Mouse (Mus musculus): ENCODE measurements at regions not wholly inside any gene's neighbourhood (a gene's known extent, or its start where the extent isn't known, plus 50 kb on each side); places are given as distances from the start of the nearest gene placed in this dataset.
A peak's percentile ranks its signal among the peaks of the same experiment; 100 is the strongest.
"Not testable (repeated sequence)": the region's sequence is repeated elsewhere in the genome, so short reads cannot be mapped to it uniquely, and the experiment has no call there.

DNA sequence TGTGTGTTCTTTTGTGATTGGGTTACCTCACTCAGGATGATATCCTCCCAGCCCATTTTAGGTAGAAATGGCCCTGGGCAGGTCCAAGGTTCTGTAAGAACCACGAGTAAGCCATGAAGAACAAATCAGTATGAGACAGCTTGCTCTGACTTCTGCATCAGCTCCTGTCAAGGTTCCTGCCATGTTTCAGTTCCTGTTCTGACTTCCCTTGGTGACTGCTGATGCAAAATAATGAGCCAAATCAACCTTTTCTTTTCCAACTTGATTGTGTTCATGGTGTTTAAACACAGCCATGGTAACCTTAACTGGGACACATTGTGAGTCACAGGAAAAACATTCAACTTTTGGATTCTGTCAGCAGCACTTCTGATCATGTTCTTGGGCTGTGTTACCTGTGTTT lies 667.4 kb upstream of the Igfbp7 start:
- no peak for DNase-seq

DNA sequence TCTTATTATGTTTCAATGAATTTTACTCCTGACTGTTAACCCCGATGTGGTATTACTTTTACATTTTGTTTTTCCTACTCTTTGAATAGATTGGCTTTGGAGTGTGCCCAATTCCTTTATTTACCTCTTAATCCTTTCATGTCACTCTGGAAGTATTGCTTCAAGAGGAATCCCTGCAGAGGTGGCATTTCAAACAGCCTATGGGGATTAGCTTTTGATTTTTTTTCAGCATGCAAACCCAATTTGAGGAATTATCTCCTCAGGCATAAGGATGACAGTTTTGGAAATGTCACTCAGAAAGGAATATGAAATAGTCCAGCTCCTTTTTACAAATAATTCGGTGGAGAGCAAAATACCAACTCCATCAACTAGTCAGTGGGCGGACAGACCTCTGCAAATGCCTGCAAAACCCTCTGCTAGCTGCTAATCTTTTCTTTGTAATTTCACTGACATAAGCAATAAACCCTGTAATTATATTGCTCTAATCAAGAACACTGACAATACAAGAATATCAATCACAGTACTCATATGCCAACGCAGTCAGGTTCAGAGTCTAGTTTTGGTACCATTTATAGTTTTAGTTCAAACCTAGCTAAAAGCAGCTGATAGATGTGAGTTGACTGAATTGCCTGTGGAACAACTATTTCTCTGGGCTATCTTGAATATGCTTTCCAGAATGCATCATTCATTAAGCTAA lies 624.9 kb upstream of the Igfbp7 start:
- no peak for DNase-seq

DNA sequence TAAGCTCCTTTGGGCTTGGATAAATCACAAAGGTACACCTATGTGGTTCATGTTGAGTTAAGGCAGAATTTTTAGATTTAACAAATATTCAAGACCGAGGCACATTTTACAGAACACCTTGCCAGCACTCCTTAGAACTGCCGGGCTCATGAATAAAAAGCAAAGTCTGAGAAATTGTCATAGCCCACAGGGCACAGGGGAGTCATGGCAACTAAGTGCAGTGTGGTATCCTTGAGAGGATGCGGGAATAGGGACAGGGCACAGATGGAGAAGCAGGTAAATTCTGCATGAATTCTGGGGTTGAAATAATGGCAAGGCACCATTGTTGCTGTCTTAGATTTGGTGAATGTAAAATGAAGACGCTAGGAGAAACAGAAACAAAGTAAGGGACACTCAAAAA lies 609.7 kb upstream of the Igfbp7 start:
- no peak for DNase-seq

DNA sequence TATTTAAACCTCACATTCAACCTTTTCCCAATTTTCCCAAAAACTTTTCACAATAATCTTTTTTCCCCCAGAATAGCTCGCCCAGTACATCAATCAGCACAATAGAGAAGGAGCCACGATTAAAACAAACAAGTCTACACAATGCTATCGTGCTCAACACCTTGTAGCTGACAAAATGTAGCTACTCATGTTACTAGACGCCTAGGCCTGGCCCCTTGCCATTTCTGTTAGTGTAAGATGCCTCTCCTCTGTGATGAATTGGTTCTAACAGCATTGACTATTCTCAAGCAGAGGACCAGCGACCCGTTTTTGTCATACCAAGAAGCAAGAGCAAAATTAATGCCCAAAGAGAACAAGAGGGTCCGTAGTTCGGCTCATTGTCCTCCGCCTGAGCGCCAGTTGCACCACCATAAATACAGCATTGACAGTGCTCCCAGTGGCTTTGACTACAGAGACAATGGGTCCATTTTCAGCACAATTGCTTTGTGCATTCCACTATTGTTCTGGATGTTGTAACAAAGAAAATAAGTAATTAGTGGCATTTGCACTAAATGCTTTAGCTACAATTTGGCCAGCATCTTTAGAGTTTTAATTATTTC lies 578.7 kb upstream of the Igfbp7 start:
- peak in 1 of 2 experiments; percentile 11 for DNase-seq

DNA sequence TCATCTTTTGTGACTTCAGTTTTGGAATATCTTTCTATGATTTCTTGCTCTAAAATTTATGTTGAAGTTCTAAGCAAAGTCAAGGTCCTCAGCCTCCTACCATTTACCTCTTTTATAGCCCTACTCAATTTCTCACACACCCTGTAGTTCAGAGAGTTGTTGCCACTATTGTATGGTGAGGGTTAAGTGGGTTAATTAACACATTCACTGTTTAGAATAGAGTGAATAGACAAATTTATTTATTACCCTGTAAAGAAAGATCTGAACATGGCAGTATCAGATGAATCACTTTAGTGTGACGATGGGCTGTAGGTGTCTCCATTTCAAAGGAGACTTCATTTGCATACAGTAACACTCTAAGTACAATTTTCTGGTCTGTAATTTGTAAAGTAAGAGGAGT lies 577.4 kb upstream of the Igfbp7 start:
- DNase-seq: no peak

DNA sequence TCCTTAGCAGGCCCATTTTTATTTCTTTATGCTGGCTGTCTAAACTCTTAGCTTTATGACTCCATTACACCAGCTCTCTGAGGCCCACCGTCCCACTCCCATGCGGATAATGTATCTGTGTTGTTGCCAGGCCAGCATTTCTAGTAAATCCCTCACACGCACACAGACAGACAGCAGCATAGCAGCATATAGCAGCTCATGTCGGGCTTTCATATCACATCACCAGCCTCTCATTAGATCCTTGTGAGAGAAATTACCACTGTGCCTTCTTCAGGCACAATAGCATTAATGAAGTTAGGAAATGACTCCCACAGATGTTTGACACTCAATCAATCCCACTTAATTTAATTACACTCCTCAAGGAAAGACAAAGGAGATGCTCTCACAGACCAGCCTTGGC lies 532.2 kb upstream of the Igfbp7 start:
- DNase-seq: not testable (repeated sequence)

DNA sequence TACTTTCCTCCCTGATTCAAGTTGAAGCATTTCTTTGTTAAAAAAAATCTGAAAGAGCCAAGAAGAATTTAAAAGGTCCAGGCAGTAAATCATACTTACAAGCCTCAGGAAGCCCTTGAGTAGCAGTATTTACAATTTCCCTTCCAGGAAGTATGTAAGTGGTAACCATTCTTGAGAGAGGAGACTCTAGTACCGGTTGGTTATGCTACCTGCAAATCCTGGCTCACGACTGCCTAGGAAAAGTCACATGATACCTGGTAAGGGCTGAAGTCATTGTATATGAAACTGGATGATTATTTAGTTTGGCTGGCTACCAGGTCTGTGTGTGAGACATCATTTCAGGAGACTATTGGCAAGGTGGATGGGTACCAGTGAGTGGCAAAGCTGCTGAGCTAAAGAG lies 524.0 kb upstream of the Igfbp7 start:
- DNase-seq: no peak

DNA sequence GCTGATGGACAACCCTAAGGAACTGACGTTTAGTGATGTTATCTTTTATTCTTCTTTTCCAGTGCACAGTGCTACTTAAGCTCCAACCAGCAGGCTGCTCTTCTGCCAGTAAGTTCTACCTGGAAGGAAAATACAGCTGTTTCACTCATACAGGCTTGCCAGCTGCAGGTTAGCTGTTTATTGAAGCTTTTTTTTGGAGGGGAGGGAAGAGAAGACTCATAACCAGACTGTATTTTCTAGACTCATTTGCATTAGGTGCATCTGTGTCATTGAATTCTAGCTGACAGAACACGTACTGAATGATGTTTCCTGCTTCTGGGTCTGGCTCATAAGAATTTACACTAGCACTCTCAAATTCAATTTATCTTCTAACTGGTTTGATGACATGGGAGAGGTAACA lies 513.3 kb upstream of the Igfbp7 start:
- no peak for DNase-seq

DNA sequence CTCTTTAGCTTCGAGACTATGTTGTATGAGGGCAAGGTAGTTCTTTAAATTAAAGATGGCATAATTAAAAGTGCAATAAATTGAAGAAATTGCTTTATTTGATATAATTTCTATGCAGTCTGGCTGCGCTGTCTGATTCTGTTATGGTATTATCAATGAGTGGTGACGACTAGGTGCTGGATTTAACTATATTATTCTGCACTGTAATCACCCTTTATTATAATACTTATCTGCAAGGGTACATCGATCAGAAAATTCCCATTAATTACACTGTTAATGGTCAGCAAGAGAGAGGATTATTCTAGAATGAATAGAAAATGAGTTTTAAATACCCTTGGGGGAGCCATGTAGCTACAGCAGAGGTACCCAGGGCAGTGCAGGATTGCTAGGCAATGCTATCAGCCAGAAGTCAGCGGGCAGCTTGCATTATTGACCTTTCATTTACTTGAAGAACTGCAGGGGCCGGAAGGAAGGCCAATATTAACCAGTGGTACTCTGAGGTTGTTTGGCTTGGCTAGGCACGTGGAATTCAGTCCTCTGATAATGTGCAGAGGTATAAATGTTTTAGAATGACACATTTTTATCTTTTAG lies 509.3 kb upstream of the Igfbp7 start:
- DNase-seq: peak in 1 of 2 experiments; percentile 22

DNA sequence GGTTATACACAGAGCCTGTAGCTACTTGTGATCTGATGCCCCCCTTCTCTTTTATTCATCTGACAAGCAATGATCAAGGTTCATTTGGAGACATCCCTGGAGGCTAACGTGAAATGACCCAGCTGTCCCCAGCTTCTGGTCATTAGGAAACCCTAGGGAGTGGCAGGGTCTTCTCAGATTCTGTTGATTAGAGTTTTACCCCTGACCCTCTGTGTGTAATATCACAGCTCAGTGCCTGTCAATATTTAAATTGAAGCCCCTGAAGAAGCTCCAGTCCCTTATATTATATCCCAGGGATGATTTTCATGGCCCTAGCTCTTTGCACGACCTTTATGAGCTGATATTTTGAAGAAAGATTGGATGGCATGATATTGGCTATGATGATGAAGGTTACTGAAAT lies 508.5 kb upstream of the Igfbp7 start:
- no peak for DNase-seq

DNA sequence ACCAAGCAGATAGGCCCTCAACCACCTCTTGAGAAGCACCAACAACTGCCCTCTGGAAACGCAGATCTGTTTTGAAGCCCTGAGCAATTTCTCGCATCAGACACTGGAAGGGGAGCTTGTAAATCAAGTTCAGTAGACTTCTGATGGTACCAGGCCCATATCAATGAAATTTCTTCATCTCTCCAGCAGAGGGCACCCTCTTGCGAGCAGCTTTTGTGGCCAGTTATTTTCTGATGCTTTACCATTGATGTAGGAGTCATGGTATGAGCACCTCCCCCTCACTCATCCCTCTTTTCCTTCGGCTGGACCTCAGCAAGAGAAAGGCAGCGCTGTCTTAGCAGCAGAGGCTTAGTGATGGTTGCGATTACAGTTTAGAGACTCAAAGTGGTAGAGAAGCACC lies 501.4 kb upstream of the Igfbp7 start:
- DNase-seq: peak in 1 of 2 experiments; percentile 5

DNA sequence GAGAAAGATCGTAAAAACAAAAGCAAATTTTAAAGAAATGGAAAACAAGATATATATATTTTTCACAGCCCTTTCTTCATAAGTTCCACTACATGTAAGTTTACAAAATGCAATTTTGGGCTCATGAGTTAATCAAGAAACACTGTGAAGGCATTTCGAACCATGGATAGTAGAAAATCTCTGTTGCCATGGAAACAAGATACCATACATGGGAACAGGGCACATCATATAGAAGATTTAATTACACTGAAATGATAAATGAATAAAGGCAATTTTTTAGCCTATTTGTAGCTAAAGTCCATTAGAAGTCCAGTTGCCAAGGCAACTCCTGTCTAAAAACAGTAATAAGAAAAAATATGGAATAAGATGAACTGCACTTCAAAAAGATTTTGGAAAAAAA lies 484.2 kb upstream of the Igfbp7 start:
- not testable (repeated sequence) for DNase-seq

DNA sequence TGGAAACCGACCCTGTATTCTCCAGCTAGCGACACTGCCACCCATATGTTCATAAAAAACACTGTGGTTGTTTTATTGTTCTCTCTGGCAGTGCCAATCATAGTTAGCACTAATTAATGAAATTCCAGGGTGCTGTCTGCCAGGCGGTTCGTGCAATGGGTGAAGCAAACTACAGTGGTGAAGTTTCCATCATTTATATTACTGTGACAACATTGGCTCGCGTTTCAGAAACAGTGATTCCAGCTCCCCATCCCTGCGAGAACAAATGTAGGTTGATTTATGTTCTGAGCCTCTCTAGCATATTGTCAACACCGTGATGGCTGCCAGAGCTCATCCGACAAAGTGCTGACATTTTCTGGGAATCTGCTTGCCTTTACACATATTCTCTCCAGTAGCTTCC lies 480.7 kb upstream of the Igfbp7 start:
- peak in 1 of 2 experiments; percentile 3 for DNase-seq

DNA sequence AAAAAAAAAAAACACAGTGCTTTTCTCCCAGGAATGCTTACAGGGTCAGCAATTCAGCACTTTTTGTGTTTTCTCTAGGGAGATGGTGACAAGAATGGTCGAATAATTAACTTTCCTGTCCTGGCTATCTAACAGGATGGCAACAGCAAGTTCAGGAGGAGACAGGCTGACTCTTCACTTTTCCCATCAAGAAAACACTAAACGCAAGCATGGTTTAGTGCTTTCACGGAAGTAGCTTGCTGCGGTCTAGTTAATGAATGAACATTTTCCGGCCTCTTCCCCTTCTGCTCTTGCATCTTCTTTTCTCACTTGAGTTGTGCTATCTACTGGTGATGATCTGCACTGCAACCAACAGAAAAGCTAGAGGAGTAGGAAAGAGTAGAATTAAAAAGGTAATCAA lies 463.6 kb upstream of the Igfbp7 start:
- DNase-seq: no peak

DNA sequence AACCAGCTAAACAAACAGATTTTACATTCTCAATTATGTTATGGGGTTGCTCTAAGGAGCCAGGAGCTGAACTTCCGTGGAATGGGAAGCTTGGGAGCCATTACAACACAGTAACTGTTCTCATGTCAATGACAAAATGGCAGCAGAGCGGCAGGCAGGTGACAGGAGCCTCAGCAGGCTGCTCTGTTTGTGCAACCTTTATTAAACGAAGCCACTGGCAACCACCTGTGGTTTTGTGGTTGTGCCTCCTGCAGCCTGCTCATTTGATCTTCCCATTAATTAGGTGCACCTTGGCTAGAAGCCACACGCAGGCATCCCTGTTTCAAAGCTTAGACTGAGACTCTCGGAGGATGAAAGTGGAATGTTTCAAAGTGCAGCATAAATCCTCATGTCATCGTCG lies 457.5 kb upstream of the Igfbp7 start:
- no peak for DNase-seq

DNA sequence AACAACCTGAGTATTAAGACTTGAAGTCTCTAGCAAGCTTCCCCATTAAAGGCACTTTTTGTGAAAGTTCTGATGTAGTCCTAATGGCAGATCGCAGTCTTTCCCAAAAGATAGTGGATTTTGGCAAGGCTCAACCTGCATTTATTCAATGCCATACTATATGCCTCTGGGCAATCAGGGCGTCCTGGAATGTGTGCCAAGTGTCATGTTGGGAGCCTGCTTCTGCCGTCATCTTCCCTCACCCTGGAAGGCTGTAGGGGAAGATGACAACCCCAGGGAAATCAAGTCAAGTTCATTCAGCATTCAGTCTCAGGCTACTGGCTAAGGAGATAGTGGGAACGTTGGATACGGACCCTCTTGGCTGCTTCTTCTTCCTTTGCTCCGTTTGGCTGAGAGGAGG lies 447.4 kb upstream of the Igfbp7 start:
- DNase-seq: peak; percentile 31 to 41

DNA sequence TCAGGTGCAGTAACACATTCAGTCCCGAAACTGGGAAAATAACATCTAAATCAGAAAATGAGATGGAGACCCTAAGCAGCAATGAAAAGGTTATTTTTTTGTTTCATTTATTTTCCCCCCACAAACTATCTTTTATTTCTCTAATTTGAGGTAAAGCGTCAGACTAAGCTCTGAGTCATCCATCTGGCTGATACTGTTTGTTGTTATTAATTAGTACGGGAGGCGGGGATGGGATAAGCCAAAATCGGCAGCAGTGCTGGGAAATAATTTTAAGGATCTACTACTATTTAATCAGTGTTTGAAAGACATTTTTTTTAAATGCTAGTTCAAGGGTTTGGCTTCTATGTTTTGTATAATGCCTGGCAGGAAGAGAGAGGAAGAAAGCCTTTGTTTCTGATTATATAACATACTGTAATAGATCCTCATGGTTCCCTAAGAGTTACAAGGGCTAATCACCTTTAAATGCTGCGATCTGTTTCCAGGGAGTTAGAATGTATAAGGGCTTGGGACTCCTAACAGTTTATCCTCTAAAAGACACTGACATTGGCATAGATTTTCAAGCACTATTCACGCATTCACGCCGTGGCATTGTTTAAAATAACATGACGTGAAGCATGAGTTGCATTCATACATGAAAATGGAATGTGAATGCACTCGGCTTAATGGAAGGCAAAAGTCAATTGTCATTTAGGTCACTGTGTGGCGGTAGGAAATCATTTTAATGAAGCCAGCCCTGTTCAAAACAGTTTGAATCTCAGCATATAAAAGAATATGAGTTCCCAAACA lies 446.4 kb upstream of the Igfbp7 start:
- no peak for DNase-seq

DNA sequence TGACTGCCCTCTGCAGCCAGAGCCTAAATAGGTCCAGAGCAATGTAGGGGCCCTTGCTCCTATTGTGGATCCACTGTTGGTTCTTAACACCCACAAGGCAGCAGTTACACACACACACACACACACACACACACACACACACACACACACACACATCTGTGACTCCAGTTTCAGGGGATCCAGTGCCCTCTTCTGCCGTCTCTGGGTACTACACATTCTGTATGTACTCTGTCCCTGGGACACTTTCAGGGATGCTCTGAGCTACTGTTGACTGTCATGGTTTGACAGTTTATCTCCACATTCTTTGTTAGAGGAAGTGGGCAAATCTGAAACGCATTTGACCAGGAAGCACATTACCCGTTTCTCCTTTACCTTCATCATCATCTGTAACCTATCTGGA lies 443.8 kb upstream of the Igfbp7 start:
- no peak for DNase-seq

DNA sequence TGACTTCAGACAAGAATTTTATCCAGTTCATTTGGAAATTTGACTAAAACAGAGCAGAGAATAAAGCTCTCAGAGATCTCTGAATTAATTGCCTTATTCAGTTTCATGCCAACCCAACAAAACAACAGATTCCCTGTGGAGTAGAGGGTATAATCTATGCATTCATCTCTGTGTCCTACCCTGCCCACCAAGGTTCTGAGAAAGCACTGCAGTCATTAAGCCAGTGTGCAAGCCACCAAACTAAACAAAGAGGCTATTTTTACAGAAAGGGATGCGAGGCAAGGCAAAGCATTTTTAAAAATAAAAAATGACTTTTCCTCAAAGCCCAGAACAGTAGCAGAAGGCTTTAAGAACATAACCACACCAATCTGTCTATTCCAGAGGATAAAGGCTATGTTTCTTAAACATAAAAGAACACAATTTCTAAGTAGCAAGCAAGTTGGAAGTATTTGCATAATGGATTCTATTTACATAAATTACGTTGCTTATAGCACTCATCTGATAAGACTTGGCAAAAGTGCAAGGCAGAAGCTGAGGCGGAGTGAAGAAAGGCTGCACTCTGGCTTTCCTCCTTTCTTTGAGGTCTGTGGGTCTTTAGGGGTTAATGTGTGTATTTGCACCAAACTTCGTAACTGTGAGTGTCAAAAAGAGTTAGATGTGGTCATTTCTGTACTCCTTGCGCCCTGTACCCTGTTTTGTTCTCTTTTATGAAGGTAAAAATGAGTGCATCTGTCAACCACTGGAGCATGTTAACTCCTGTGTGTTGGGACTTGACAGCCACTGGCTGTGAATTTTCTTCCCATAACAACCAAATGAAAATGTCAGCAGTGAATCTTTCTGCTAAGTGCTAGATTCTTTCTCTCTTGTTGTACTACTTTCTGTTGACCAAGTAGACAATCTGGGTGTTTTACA lies 430.6 kb upstream of the Igfbp7 start:
- no peak for DNase-seq

DNA sequence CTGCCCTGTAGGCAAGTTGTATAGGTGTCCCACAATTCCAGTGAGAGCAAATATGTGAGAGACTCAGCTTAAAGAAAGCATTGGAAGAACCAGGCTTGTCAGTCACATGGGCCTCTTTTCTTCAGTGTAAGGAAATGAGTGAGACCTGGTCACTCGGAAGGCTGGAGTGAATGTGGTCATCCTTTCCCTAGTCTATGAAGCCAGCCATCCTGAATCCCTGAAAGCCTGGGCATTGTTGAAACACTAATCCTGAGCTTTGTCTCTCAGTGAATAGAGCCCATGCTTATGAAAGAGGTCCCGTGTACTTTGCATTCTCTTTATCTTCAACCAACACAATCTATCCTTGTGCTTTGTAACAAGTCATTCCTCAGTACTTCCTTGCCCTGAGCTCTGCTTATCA lies 420.1 kb upstream of the Igfbp7 start:
- no peak for DNase-seq

DNA sequence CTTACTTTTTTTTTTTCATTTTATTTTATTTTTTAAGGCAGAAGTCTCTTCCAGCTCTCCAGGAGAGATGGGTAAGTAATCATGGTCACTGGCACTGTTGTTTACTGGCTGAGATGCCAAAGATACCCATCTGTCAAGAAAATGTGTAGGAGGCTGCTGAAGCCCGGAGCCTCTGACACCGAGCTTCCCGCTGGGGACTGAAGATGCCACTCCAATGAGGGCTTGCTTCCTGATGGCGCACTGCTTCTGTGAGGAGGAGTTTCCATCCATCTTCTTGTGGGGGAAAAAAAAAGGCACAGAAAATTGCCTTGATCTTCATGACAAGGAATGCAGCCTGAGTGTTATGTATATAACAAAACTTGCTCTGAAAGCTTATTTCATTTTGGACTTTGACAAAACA lies 418.2 kb upstream of the Igfbp7 start:
- peak; percentile 57 to 75 for DNase-seq

DNA sequence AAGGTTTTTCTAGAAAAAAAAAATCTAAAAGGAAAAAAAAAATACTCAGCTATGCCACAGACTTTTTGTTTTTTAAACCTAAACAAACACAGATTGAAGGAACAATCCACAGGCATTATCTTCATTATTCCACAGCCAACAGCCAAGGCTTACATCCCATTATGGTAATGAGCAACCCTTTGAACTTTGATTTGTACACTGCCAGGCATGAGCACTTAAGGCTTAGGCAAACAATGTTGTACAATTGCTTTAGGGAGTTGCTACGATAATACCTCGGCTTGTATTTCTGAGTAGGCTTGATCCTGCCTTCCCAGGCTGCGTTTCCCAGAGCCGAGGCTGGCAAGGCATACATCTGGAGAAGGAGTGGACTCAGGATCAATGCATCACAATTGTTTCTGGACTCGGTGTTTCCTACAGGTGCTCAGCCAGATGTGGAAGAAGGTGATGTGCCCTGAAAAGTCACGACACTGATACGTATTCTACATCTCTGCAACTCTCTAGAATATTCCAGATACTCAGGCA lies 409.0 kb upstream of the Igfbp7 start:
- no peak for DNase-seq
